Mouse (Mus musculus) bone marrow, adult 2 months (tissue): ENCODE results near the gene Gm6502. TPM values are rescaled to one million over a fixed set of nuclear protein-coding genes. Genes with fewer than 3 reads are reported as not detected.
"Not testable (repeated sequence)": the region's sequence is repeated elsewhere in the genome, so short reads cannot be mapped to it uniquely, and the experiment has no call there.

Experiments
- H3K27ac ChIP-seq: fragments of 200-500 bp; 2 replicates; pipeline ENCODE4 v1.5.1; 2012; ENCODE audit warnings: low read depth, mild to moderate bottlenecking, control low read depth, inconsistent platforms, low read length; ENCODE audit not compliant: control insufficient read depth, poor library complexity, insufficient read depth
- H3K4me1 ChIP-seq: fragments of 200-500 bp; 2 replicates; pipeline ENCODE4 v1.6.1; 2011; ENCODE audit warnings: low read length; ENCODE audit not compliant: control insufficient read depth, insufficient read depth
- H3K4me3 ChIP-seq: fragments of 200-500 bp; replicated peaks from 2 replicates; pipeline ENCODE3; 2011; ENCODE audit warnings: mild to moderate bottlenecking, low read depth, low read length, control low read depth; ENCODE audit not compliant: control insufficient read depth
- whole genome bisulfite sequencing: fragments of 180-500 bp; shearing (Covaris S2); methylation state at CpG from one replicate; pipeline ENCODE4 v1.1.7; 2018; 5-methylcytosine and 5-hydroxymethylcytosine counted together
- polyA plus RNA-seq: library from polyadenylated mRNA; stranded (reverse); fragments of >200 nt; gene quantifications from 2 replicates; pipeline ENCODE4 v1.2.4, GENCODE M21; 2011; ENCODE audit warnings: low replicate concordance; ENCODE audit not compliant: missing spikeins, insufficient read depth, insufficient read length

The Gm6502 gene
- polyA plus RNA-seq = not detected in 2 replicates

- not testable (repeated sequence) for H3K4me3 ChIP-seq, H3K4me1 ChIP-seq, H3K27ac ChIP-seq
- no CpG with 5 or more reads among the region's 2 CpGs for WGBS
Observed at GRCm38 (mm10) chr5:94314135-94314534, at the start of gene Gm6502. Gene Gm6502 (plus strand): TSS chr5:94314435.

GRCm38 (mm10) chr5:94306696-94307095 is 7.5 kb upstream of the Gm6502 start, which contains the start of gene A430089I19Rik:
Gene A430089I19Rik (minus strand): TSS chr5:94306796.
- H3K4me3 ChIP-seq, H3K4me1 ChIP-seq, H3K27ac ChIP-seq: not testable (repeated sequence)
- 82% methylated on average over 1 of the region's 1 CpGs for WGBS

GRCm38 (mm10) chr5:94339449-94339848 is 25.2 kb downstream of the Gm6502 start, which contains the start of gene AA792892:
Gene AA792892 (plus strand): TSS chr5:94339749.
- not testable (repeated sequence) for H3K27ac ChIP-seq, H3K4me1 ChIP-seq, H3K4me3 ChIP-seq
- no CpG with 5 or more reads among the region's 2 CpGs for WGBS

Other genes starting within 250 kb of the Gm6502 start
- not detected in 2 replicates for gene BC061212, start 243.9 kb upstream of the Gm6502 start, polyA plus RNA-seq
- not detected in 2 replicates for gene Gm6351, start 238.1 kb upstream of the Gm6502 start, polyA plus RNA-seq
- not detected in 2 replicates for gene Gm3106, start 96.4 kb upstream of the Gm6502 start, polyA plus RNA-seq
- gene A430089I19Rik, start 7.6 kb upstream of the Gm6502 start, polyA plus RNA-seq = not detected in 2 replicates
- gene AA792892, start 25.3 kb downstream of the Gm6502 start, polyA plus RNA-seq = not detected in 2 replicates
- not detected in 2 replicates for gene Gm7682, start 131.3 kb downstream of the Gm6502 start, polyA plus RNA-seq
- 1.5 TPM in 1 of 2 replicates, not detected in the other for gene Gm3139, start 211.9 kb downstream of the Gm6502 start, polyA plus RNA-seq